Mouse (Mus musculus) stomach, embryonic 14.5 days (tissue): ENCODE measurements at regions not wholly inside any gene's neighbourhood (a gene's known extent, or its start where the extent isn't known, plus 50 kb on each side); places are given as distances from the start of the nearest gene placed in this dataset.

ENCODE experiments used
- ATAC-seq: fragments of 200-750 bp; cut with Nextera tagmentation; 2 replicates; pipeline ENCODE4 v1.8.0; 2017; ENCODE audit warnings: low read depth, moderate TSS enrichment; ENCODE audit not compliant: insufficient number of reproducible peaks, insufficient read depth, low FRiP score
- H3K27ac ChIP-seq: fragments of 300-500 bp; sonication (generic); 2 replicates; pipeline ENCODE4 v1.5.1; 2014; ENCODE audit warnings: mild to moderate bottlenecking, low read length, moderate library complexity, mixed read lengths
- H3K27me3 ChIP-seq: fragments of 300-500 bp; sonication (generic); 2 replicates; pipeline ENCODE4 v1.6.1; 2014; ENCODE audit warnings: low read length, control low read depth, mixed read lengths; ENCODE audit not compliant: control insufficient read depth, insufficient read depth
- H3K36me3 ChIP-seq: fragments of 300-500 bp; sonication (generic); 2 replicates; pipeline ENCODE4 v1.6.1; 2014; ENCODE audit warnings: mild to moderate bottlenecking, control low read depth, low read length, moderate library complexity, mixed read lengths; ENCODE audit not compliant: control insufficient read depth, insufficient read depth
- H3K4me1 ChIP-seq: fragments of 300-500 bp; sonication (generic); 2 replicates; pipeline ENCODE4 v1.6.1; 2014; ENCODE audit warnings: low read length, control low read depth, mixed read lengths; ENCODE audit not compliant: control insufficient read depth, insufficient read depth
- H3K4me2 ChIP-seq: fragments of 300-500 bp; sonication (generic); replicated peaks from 2 replicates; pipeline ENCODE4 v1.6.1; 2014; ENCODE audit warnings: low read depth, low read length, control low read depth
- H3K4me3 ChIP-seq: fragments of 300-500 bp; sonication (generic); 2 replicates; pipeline ENCODE4 v1.5.1; 2014; ENCODE audit warnings: low read depth, low read length, control low read depth
- H3K9ac ChIP-seq: fragments of 300-500 bp; sonication (generic); replicated peaks from 2 replicates; pipeline ENCODE4 v1.6.1; 2014; ENCODE audit warnings: low read depth, mild to moderate bottlenecking, control low read depth, low read length, moderate library complexity, mixed read lengths
- H3K9me3 ChIP-seq: fragments of 300-500 bp; sonication (generic); 2 replicates; pipeline ENCODE4 v1.6.1; 2016; ENCODE audit warnings: low read depth, low read length, control low read depth; ENCODE audit not compliant: control insufficient read depth
- WGBS: fragments of 180-500 bp; shearing (Covaris S2); extraction: QIAGEN DNeasy Blood & Tissue Kit; methylation state at CpG from one replicate; pipeline ENCODE4 v1.1.7; 2014; 5-methylcytosine and 5-hydroxymethylcytosine counted together

GRCm38 (mm10) chr4:114682955-114683354 lies 138.6 kb upstream of the Gm12830 start:
- H3K4me1 ChIP-seq: no peaks in the 10 kb centered on the region
- H3K36me3 ChIP-seq: no peaks in the 10 kb centered on the region
- no peak overlapping the region for H3K4me3 ChIP-seq
- H3K27ac ChIP-seq: no peak overlapping the region
- ATAC-seq: no peak
- H3K4me2 ChIP-seq: no peak overlapping the region
- no peaks in the 10 kb centered on the region for H3K9me3 ChIP-seq
- H3K27me3 ChIP-seq: no peaks in the 10 kb centered on the region
- WGBS: 61% methylated on average over 7 of the region's 7 CpGs
- no peak overlapping the region for H3K9ac ChIP-seq

DNA sequence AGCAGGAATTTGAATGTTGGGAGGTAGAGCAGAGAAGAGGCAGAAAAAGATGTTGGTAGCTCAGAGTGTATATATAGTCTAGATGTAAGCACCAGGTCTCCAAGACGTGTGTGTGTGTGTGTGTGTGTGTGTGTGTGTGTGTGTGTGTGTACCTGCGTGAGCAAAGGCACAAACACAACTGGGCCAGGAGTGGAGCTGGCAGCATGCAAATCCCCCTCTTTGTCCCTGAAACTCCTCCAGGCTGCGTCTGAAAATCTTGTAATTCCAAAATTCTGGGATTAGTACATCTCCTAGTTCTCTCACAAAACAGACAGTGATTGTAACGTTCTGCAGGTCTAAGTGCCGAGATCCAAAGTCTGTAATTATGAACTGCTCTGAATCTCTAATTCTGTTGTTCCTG lies 137.8 kb upstream of the Gm12830 start:
- H3K4me1 ChIP-seq: 0 out of 2 replicates have a peak, but pooled peaks cover 6% of the 10 kb centered on the region
- H3K4me2 ChIP-seq: no peak overlapping the region
- H3K27me3 ChIP-seq: no peaks in the 10 kb centered on the region
- H3K4me3 ChIP-seq: no peak overlapping the region
- H3K9me3 ChIP-seq: no peaks in the 10 kb centered on the region
- H3K27ac ChIP-seq: no peak overlapping the region
- ATAC-seq: no peak
- no peaks in the 10 kb centered on the region for H3K36me3 ChIP-seq
- no peak overlapping the region for H3K9ac ChIP-seq
- 69% methylated on average over 5 of the region's 5 CpGs for WGBS

- WGBS: 74% methylated on average over 7 of the region's 7 CpGs
- no peak overlapping the region for H3K4me2 ChIP-seq
- no peak overlapping the region for H3K9ac ChIP-seq
- no peaks in the 10 kb centered on the region for H3K36me3 ChIP-seq
- no peak for ATAC-seq
- H3K4me1 ChIP-seq: 0 out of 2 replicates have a peak, but pooled peaks cover 7% of the 10 kb centered on the region
- H3K27ac ChIP-seq: no peak overlapping the region
- no peak overlapping the region for H3K4me3 ChIP-seq
- no peaks in the 10 kb centered on the region for H3K27me3 ChIP-seq
- no peaks in the 10 kb centered on the region for H3K9me3 ChIP-seq
These were observed 136.6 kb upstream of the Gm12830 start for GRCm38 (mm10) chr4:114684844-114685382.

DNA sequence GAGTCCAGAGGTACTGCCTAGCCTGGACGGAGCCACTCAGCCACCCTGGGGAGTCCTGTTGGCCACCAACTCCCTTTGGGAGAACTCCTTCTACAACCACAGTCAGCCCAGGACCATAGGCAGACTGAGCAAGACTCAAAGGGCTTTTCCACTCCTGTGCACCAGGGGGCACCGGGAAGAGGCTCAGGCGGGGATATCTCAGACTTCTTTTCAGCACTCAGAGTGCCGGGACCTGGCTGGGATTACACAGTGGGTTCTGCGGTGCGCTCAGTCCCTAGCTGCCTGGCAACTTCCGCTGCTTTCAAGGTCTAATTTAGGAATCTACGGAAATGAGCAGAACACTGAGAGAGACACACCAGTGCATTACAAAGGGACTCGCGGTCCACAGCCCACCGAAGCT lies 136.1 kb upstream of the Gm12830 start:
- no peak for ATAC-seq
- Histone ChIP-seq H3K9ac (no peak overlapping the region), H3K36me3 (no peaks in the 10 kb centered on the region), H3K9me3 (no peaks in the 10 kb centered on the region), H3K4me2 (peak overlapping the region; percentile 30), H3K4me3 (no peak overlapping the region), H3K4me1 (0 out of 2 replicates have a peak, but pooled peaks cover 7% of the 10 kb centered on the region), H3K27ac (no peak overlapping the region), H3K27me3 (no peaks in the 10 kb centered on the region)
- WGBS: 17% methylated on average over 11 of the region's 11 CpGs

DNA sequence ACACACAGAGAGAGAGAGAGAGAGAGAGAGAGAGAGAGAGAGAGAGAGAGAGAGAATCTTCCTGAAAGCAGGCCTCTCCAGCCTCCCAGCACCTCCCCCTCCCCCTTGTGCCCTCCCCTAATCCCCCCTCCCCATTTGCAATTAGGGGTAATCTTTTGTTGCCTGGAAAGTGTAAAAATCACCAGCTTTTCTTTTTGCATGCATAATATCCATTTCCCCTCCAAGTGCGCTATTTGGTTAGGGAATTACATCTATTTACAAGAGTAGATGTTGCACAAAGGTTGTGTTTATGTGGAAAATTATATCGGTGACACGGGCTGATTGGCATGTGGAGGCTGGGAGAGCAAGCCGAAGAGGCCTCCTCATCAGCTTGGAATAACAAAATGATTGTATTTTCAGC lies 135.4 kb upstream of the Gm12830 start:
- 52% methylated on average over 4 of the region's 4 CpGs for WGBS
- no peak overlapping the region for H3K27ac ChIP-seq
- no peak overlapping the region for H3K4me2 ChIP-seq
- H3K9ac ChIP-seq: no peak overlapping the region
- no peaks in the 10 kb centered on the region for H3K27me3 ChIP-seq
- H3K4me1 ChIP-seq: 0 out of 2 replicates have a peak, but pooled peaks cover 7% of the 10 kb centered on the region
- no peak for ATAC-seq
- H3K36me3 ChIP-seq: no peaks in the 10 kb centered on the region
- H3K9me3 ChIP-seq: no peaks in the 10 kb centered on the region
- H3K4me3 ChIP-seq: no peak overlapping the region

GRCm38 (mm10) chr4:114688356-114688972 lies 133.1 kb upstream of the Gm12830 start:
- no peaks in the 10 kb centered on the region for H3K27me3 ChIP-seq
- no peak overlapping the region for H3K9ac ChIP-seq
- ATAC-seq: no peak

DNA sequence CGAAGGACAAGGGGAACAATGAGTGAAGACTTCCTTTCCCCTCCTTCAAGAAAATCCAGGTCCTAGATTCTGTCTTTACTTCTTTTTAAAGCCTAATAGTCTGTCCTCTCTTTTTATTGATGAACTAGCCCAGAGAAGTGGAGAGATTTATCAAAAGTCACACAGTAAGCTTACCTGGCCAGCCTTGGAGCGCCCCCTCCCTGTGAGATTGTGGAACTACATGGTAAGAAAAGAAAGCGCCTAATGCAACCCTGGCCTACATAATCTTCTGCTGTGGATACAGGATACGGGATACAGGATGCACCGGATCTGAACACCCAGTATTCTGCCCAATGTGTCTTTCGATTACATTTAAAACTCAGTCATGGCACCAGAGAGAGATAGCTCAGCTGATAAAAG lies 132.6 kb upstream of the Gm12830 start:
- H3K27ac ChIP-seq: no peak overlapping the region; the same call in 1 of the 2 replicates
- H3K27me3 ChIP-seq: no peaks in the 10 kb centered on the region
- H3K9ac ChIP-seq: no peak overlapping the region
- H3K9me3 ChIP-seq: no peaks in the 10 kb centered on the region
- 0 out of 2 replicates have a peak, but pooled peaks cover 7% of the 10 kb centered on the region for H3K4me1 ChIP-seq
- ATAC-seq: no peak
- H3K4me2 ChIP-seq: 0 out of 2 replicates have a peak overlapping the region, but pooled peaks have one; percentile 1
- H3K36me3 ChIP-seq: no peaks in the 10 kb centered on the region
- 64% methylated on average over 6 of the region's 6 CpGs for WGBS
- H3K4me3 ChIP-seq: no peak overlapping the region

More at GRCm38 (mm10) chr4:114688356-114688972, 133.1 kb upstream of the Gm12830 start:
- Histone ChIP-seq H3K4me3 (no peak overlapping the region), H3K4me1 (0 out of 2 replicates have a peak, but pooled peaks cover 7% of the 10 kb centered on the region), H3K27ac (no peak overlapping the region; the same call in 1 of the 2 replicates), H3K4me2 (0 out of 2 replicates have a peak overlapping the region, but pooled peaks have one; percentile 1), H3K36me3 (no peaks in the 10 kb centered on the region), H3K9me3 (no peaks in the 10 kb centered on the region)
- WGBS: 15% methylated on average over 15 of the region's 16 CpGs

- H3K4me2 ChIP-seq: no peak overlapping the region
- no peak overlapping the region for H3K27ac ChIP-seq
- WGBS: 49% methylated on average over 4 of the region's 4 CpGs
- H3K27me3 ChIP-seq: no peaks in the 10 kb centered on the region
- no peaks in the 10 kb centered on the region for H3K9me3 ChIP-seq
- no peak overlapping the region for H3K9ac ChIP-seq
- no peaks in the 10 kb centered on the region for H3K36me3 ChIP-seq
- no peak overlapping the region for H3K4me3 ChIP-seq
- no peak for ATAC-seq
- no peaks in the 10 kb centered on the region for H3K4me1 ChIP-seq
These were observed 115.9 kb upstream of the Gm12830 start for GRCm38 (mm10) chr4:114705586-114705985.
